Mouse (Mus musculus) stomach, postnatal 0 days (tissue): ENCODE measurements around the gene Pam16.

Experiments
- CTCF ChIP-seq: IDR thresholded peaks from 2 replicates; pipeline ENCODE4 v1.5.1; 2016; ENCODE audit warnings: antibody characterized with exemption, low read depth, mild to moderate bottlenecking, moderate library complexity
- EP300 ChIP-seq: optimal IDR thresholded peaks from 2 replicates; pipeline ENCODE3; 2016; ENCODE audit warnings: antibody characterized with exemption

- TF ChIP-seq CTCF (no peak), EP300 (no peak)
Observed at GRCm38 (mm10) chr16:4646831-4647230, 22.0 kb upstream of the Pam16 start.
